Mouse (Mus musculus) cortical plate, adult 2 months (tissue): ENCODE measurements around the gene Krt80. TPM values are rescaled to one million over a fixed set of nuclear protein-coding genes. Genes with fewer than 3 reads are reported as not detected.

Source experiments
- H3K27ac ChIP-seq: fragments of 200-500 bp; 2 replicates; pipeline ENCODE4 v1.5.1; 2012; ENCODE audit warnings: low read length, control low read depth, inconsistent platforms; ENCODE audit not compliant: insufficient read depth
- H3K4me1 ChIP-seq: fragments of 200-500 bp; 2 replicates; pipeline ENCODE4 v1.6.1; 2011; ENCODE audit warnings: low read length; ENCODE audit not compliant: control insufficient read depth, insufficient read depth
- H3K4me3 ChIP-seq: fragments of 200-500 bp; 2 replicates; pipeline ENCODE4 v1.5.1; 2011; ENCODE audit warnings: mild to moderate bottlenecking, low read length, control low read depth; ENCODE audit not compliant: insufficient read depth
- CTCF ChIP-seq: fragments of 200-500 bp; IDR thresholded peaks from 2 replicates; pipeline ENCODE4 v1.5.1; 2011; ENCODE audit warnings: mild to moderate bottlenecking, control low read depth, low read length; ENCODE audit not compliant: insufficient read depth; ENCODE audit errors: extremely low read depth
- POLR2A ChIP-seq: fragments of 200-500 bp; IDR thresholded peaks from 2 replicates; pipeline ENCODE4 v1.6.1; 2011; ENCODE audit warnings: mild to moderate bottlenecking, low read length, control low read depth; ENCODE audit not compliant: insufficient read depth; ENCODE audit errors: extremely low read depth
- polyA plus RNA-seq: library from polyadenylated mRNA; depleted of rRNA; stranded (reverse); fragments of >200 nt; gene quantifications from 2 replicates; pipeline ENCODE4 v1.2.3, GENCODE M21; 2012; rRNA removed

Gene Krt80
- polyA plus RNA-seq, 1 experiment, result 6.2 TPM

DNA sequence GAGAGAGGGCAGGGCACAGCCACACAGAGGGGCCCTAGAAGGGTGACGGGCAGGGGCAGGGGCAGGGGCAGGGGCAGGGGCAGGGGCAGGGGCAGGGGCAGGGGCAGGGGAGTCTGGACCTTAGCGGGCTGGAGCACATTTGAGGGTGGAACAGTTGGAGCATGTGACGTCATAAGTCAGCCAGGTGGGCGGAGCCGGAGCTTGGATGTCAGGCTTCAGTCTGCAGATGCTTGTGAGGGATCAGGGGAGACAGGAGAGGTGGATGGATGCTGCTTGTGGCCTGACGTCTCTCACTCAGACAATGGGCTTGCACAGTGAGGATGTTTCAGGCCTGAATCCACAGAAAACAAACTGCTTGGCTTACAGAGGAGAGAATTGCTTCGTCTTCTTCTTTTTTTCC lies 71.4 kb downstream of the Krt80 start:
- Histone ChIP-seq H3K27ac (no peak overlapping the region), H3K4me1 (no peaks in the 10 kb centered on the region), H3K4me3 (no peak overlapping the region)
- TF ChIP-seq POLR2A (no peak), CTCF (no peak)

DNA sequence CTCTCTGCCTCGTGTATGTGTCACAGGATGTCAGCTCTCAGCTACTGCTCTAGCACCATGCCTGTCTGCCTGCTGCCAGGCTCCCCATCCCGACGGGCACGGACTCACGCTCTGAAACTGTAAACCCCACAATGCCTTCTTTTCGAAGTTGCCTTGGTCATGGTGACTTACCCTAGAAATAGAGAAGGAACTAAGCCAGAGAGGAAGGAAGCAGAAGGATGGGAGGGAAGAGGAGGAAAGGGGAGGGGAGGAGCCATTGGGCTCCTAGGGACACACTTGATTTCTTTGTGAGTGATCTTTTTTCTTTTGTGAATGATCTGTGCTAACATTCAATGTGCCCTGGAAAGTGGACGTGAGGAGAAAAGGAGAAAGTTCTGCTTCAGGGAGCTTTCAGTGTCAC lies 72.0 kb downstream of the Krt80 start:
- TF ChIP-seq CTCF (no peak), POLR2A (no peak)
- no peak overlapping the region for H3K27ac ChIP-seq
- no peaks in the 10 kb centered on the region for H3K4me1 ChIP-seq
- H3K4me3 ChIP-seq, result no peak overlapping the region

Other genes starting within 250 kb of the Krt80 start
- 20.9 and 24.7 TPM in 2 replicates for gene Acvrl1, start 241.6 kb downstream of the Krt80 start, polyA plus RNA-seq
- 70.5 and 73.9 TPM in 2 replicates for gene Acvr1b, start 196.1 kb downstream of the Krt80 start, polyA plus RNA-seq
- 39.7 and 41.0 TPM in 2 replicates for gene Grasp, start 146.0 kb downstream of the Krt80 start, polyA plus RNA-seq
- 76.6 and 103 TPM in 2 replicates for gene Nr4a1, start 115.9 kb downstream of the Krt80 start, polyA plus RNA-seq
- gene Atg101, start 85.9 kb downstream of the Krt80 start, polyA plus RNA-seq, result 55.3 and 56.0 TPM in 2 replicates
- 0.13 and 0.23 TPM in 2 replicates for gene 6030408B16Rik, start 77.0 kb downstream of the Krt80 start, polyA plus RNA-seq
- 0.33 and 0.36 TPM in 2 replicates for gene Krt7, start 40.9 kb upstream of the Krt80 start, polyA plus RNA-seq
- gene Krt87, start 68.6 kb upstream of the Krt80 start, polyA plus RNA-seq, result 0.09 TPM in 1 of 2 replicates, not detected in the other
- 0.13 TPM in 1 of 2 replicates, not detected in the other for gene Krt88, start 77.6 kb upstream of the Krt80 start, polyA plus RNA-seq
- not detected in 2 replicates for gene Krt81, start 93.6 kb upstream of the Krt80 start, polyA plus RNA-seq
- gene Krt86, start 103.3 kb upstream of the Krt80 start, polyA plus RNA-seq, result not detected in 2 replicates
- gene Krt83, start 121.3 kb upstream of the Krt80 start, polyA plus RNA-seq, result not detected in 2 replicates
- not detected in 2 replicates for gene Gm49425, start 147.1 kb upstream of the Krt80 start, polyA plus RNA-seq
- gene Krt84, start 162.7 kb upstream of the Krt80 start, polyA plus RNA-seq, result not detected in 2 replicates
- not detected in 2 replicates for gene Krt82, start 180.5 kb upstream of the Krt80 start, polyA plus RNA-seq
- gene Krt90, start 192.8 kb upstream of the Krt80 start, polyA plus RNA-seq, result 0.04 TPM in 1 of 2 replicates, not detected in the other
- gene Krt75, start 203.7 kb upstream of the Krt80 start, polyA plus RNA-seq, result not detected in 2 replicates